Mouse (Mus musculus) monocyte, adult 5-6 weeks (primary cell): Measurements from ENCODE around the gene Mctp2. TPM values are rescaled to one million over a fixed set of nuclear protein-coding genes. Genes with fewer than 3 reads are reported as not detected.
A peak's percentile ranks its signal among the peaks of the same experiment; 100 is the strongest.
"Not testable (repeated sequence)": the region's sequence is repeated elsewhere in the genome, so short reads cannot be mapped to it uniquely, and the experiment has no call there.

Experiments used
- ATAC-seq: fragments of 153-309, 156-312 bp; replicated peaks from 2 replicates; pipeline ENCODE4 v1.8.0; 2017; ENCODE audit warnings: mild to moderate bottlenecking; ENCODE audit not compliant: low TSS enrichment, insufficient number of reproducible peaks, severe bottlenecking, poor library complexity, low FRiP score
- total RNA-seq: library from RNA; stranded (forward); fragments of 200-1000, 200-491, 200-594 nt; gene quantifications from 3 replicates; pipeline ENCODE4 v1.2.3, GENCODE M21; 2017

The Mctp2 gene
- total RNA-seq, 1 experiment from 2014 or later: 21.2 TPM

DNA sequence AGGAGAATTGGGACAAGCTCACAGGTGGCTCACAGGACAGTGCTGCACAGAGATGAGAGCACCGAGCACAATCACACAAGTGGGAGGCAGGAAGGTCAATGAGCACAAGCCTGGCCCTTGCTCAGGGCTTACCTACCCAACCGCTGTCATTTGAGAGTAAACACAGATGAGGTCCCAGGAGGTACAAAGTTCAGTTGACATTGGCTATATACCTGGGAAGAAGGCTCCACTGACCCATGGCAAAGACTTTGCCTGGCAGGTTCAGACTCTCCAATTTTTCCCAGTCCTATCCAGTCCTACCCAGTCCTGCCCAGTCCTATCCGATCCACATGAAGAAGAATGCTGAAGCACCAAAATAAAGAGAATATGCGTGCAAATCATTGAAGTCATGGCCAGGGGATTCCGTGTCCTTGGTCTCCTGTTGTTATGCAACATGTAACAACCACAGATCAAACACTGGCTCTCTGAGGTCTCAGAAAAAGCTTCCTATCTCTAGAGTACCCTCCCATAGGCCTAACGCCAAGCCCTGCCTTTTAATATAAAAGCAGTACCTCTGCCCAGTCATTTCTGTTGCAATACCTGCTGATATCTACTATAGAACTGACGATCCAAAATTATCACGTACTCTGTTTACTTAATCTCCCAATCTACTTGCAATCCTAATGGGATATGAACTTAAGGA, 14.0 kb downstream of the Mctp2 start:
- no peak for ATAC-seq

DNA sequence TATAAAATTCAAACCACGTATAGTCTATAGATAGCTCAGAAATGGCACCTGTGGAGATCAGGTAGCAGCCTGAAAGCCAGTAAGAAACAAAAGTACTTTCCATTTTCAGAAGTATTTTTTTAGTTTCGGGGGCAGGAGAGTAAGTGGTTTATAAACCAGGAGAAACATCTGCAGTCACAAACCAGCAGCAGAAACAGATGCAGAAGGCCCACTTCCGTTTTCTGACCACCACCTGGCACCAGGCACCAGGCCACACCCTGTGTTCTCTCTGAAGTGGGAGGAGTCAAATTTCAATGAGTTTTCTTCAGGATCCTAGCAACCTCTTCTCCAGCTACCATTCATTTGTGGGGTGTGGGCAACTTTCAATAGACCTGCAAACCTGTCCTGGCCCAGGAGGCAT, 25.7 kb downstream of the Mctp2 start:
- ATAC-seq: peak; percentile 75

DNA sequence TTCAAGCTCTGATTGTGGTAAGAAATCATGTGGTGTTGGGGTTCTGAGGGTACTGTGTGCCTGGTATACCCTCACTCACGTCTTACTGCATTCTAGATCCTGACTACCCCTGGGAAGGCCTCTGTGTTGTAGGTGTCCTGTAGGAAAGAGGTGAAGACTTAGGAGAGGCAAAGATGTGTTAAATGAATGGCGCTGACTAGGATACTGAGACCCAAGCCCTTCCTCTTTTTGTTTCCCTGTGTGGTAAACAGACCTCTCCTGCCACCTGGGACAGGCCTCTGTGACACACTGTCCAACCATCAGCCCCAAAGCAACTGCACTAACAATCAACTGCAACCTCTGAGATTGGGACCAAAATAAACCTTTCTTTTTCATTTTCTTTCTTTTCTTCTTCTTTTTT, 28.0 kb downstream of the Mctp2 start:
- ATAC-seq: peak; percentile 47; the same call in 1 of the 2 replicates

DNA sequence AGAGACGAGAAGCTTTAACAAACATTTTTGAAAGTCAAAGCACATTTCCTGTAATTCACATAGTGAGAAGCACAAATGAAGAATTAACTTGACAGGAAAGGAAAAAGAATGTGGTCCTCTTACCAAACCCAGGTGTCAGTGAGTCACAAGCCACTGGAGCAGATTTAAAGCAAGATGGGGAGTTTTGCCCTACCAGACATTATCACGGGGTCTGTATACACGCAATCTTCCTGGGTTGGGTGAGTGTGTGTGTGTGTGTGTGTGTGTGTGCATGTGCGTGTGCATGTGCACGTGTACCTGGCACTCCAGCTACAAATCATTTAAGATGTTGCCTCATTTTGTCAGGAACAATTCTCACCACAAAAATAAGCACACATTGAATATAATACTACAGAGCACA, 30.9 kb downstream of the Mctp2 start:
- 0 out of 2 replicates have a peak, but pooled peaks have one; percentile 66 for ATAC-seq

DNA sequence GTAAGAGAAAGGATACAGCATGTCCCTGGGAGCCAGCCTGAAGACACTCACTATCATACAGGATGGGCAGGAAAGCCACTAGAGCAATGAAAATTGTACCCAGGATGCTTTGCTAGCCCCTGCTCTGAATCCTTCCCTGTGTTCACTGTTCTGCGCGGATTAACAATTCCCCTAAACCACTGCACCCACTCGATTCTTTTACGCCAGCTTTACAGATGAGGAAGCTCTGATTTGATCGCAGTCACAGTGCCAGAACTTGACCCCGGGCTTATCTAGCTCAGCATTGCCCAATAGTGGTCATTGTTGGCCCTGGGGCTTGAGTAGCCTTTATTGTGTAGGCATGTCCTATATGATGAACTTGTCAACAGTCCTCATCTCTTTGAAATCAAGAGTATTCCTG, 34.9 kb downstream of the Mctp2 start:
- no peak for ATAC-seq

DNA sequence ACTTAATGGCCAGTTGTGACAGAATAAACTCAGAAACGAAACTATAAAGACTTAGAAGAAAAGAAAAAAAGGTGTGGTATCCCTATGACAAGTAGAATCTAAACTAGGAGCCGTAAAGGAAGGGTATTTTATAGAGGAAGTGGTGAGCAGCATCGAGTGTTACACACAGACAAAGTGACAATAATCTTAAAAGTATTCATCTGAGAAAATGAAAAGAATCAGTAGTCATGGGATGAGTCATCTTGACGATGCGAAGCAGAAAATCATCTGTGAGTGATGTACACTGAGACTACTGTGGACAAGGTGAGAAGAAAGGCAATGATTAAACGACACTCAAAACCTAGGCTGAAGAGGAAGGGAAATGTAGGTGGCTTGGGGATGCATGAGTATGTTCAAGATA, 36.4 kb downstream of the Mctp2 start:
- peak; percentile 53 for ATAC-seq

DNA sequence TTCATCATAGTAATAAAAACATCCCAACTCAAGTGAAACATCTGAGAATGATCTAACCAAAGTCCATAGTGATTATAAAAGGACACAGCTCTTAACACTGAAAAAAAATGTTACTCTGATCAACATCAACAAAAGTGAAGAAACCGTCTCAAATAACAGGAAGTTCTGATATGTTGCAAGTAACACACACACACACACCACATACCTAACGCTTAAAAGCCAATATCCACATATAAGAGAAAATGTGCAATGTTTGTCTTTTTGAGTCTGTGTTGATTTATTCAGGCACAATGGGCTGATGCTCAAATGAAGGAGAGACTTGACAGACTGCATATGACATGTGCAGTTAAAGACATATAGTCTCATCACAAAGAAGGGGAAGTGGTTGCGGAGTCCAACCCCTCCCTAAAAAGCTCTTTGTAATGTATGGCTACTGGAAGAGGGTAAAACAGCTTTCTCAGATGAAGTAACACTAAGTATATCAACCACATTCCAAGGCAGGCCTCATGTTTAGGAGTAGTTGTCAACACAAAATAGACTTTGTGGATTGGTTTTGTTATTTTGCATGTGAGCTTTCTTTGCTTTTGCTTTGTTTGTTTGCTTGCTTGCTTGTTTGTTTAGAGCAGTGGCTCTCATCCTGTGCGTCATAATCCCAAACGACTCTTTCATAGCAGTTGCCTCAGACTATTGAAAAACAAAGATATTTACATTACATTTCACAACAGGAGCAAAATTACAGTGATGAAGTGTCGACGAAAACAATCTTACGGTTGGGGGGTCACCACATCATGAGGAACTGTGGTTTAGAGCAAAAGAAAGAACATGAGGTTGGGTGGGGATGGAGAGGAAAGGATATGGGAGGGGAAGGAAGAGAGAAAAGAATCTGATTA, 45.4 kb downstream of the Mctp2 start:
- ATAC-seq: peak; percentile 79

DNA sequence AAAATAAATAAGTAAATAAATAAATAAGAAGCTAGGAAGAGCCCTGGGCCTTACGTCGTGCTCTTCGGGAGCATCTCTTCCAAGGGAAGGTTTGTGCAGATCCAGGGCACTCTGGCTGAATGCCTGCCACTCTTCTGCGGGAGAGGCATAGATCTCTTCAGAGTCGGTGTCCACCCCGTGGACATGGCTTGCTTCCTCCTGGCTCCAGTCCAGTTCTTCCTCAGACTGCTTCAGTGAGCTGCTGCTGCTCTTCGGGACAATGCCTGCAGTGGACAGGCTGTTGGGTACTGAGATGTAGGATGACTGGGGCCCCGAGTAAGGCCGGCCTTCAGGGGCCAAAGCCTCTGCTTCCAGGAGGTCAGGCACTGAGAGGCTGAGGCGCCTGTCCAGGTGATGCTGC, 47.4 kb downstream of the Mctp2 start:
- ATAC-seq: no peak

DNA sequence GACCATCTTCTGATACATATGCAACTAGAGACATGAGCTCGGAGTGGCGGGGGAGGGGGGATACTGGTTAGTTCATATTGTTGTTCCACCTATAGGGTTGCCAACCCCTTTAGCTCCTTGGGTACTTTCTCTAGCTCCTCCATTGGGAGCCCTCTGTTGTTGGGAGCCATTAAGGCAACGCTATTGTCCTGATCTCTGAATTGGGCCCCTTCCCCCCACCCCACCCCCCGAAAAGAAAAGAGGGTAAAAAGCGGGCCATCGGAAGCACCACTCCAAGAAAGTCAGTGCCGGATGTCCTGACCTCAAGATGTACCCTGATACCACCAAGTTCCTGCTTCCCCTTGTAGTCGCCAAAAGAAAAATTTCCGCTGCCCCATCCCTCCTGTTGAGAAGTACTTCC, 56.1 kb downstream of the Mctp2 start:
- ATAC-seq: not testable (repeated sequence)

DNA sequence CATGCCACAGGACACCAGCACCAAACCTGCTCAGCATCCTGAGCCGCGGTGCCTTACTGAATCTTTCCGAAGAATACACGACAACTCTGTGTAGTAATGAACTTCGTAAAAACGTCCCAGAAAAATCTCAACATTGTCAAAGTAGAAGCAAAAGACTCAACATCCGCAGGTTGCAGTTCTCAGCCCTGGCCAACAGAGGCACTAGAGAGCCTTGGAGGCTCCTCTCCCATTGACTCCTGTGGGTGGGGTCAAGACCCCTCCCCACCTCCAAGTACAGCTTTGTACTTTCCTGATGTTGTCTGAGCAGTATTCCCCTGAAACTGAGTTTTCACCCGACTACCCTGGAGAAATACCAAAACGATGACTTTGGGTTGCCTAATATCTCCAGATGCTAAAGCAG, 65.1 kb downstream of the Mctp2 start:
- ATAC-seq: no peak

DNA sequence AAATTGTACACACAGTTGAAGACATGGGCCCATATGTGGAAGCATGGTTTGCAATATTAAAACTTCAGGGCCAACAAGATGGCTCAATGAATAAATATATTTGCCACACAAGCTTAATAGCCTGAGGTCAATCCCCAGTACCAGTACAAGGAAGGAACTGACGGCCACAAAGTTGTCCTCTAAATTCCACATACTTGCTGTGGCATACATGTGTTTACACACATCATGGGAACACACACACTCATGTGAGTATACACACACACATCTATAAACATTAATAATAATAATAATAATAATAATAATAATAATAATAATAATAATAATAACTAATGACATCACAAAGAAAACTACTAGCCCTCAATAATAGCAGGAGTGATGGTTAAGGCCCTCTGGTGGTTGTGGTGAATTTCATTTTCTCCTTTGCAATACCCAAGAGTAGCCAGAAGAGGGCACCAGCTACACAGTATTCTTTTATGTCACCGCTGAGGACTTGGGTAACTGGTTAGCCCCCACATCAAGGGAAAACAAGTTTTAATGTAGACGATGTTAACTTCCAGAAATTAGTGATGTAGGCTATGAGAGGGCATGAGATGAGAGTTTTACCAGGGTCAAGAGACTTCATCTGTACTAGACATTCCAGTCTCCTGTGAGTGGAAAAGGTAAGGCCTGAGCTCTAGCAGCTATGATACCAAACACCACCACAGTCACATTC, 66.5 kb downstream of the Mctp2 start:
- ATAC-seq: peak; percentile 81

DNA sequence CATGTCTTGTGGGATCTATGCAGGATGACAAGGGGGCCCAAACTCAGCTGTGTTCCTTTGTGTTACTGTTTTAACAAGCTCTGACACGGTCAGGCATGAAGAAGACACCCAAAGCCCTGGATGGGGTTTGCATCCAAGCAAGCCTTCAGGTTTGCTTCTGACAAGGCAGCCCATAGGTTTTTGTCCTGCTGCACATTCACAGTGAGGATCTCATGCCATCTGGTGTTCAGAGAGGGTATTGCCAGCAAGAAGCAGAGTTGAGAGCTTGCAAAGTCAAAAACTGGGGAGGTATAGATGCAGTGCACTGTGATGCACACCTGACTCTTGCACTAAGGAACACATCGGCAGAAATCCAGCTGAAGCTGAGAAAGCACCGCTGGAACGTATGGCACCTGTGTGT, 67.8 kb downstream of the Mctp2 start:
- peak; percentile 57; the same call in 1 of the 2 replicates for ATAC-seq

DNA sequence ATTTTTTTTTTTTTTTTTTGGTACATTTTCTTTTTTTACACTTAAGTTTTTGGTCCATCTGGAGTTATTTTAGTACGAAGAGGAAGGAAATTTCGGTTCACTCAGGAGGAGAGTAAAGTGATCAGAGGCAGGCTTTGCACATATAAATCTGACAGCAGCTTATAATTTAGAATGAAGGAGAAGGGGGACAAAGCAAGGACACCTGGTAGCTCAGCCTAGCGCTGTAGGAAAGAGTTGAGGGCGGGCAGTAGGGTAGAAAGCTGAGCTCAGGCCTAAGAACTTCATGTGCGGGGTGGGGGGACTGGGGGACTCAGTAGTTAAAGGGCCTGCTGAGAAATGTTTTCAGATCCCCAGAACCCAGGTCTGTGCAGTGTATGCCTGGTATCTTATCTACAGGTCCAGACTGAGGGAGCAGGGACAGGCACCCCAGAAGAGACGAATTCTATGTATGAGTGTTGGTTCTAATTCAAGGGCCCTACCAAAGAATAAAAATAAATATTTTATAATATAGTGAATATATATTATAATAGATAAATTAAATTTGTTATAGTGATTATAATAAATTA, 71.9 kb downstream of the Mctp2 start:
- no peak for ATAC-seq

DNA sequence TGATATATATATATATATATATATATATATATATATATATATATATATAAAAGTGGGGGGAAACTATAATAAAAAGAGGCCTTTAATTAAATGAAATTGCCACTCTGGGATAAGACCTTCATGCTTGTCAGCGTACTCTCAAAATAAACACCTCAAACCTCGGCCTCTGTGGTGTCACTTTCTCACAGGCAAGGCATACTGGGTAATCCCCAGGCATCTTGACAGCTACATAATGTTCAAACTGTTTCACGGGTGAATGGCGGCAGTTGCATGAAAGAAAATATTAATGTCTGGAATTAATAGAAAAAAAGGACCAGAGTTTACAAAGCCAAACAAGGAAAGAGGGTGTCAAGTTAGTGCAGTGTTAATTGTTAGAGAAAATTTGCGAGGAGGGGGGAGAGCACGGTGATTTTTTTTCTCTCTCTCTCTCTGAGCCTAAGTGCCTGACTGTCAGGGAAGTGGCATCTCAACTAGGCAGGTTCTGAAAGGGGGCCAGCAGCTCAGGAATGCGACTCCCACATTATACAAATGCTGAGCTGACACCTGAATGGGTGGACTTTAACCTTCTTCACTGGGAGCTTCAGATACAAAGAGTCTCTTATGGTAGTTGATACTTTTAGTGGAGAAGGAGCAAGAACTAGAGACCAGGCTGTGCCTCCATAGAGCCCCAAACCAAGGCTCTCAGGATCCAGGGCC, 75.1 kb downstream of the Mctp2 start:
- ATAC-seq: no peak

DNA sequence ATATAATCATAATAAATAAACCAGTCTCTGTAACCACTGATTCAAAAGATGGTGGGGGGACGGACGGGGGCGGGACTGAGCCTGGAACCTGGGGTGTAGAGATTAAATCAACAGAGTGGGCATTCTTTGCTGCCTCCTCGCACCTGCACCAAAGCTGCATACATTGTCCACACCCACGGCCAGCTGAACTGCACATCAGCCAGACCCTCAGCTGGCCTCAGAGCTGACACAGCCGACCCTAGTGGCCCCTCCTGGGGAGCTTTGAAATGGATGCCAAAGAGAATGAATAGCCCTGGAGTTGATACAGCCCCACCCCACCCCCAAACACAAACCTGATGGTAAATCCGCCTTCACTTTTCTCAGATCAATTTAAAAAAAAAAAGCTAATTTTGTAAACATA, 76.5 kb downstream of the Mctp2 start:
- no peak for ATAC-seq

DNA sequence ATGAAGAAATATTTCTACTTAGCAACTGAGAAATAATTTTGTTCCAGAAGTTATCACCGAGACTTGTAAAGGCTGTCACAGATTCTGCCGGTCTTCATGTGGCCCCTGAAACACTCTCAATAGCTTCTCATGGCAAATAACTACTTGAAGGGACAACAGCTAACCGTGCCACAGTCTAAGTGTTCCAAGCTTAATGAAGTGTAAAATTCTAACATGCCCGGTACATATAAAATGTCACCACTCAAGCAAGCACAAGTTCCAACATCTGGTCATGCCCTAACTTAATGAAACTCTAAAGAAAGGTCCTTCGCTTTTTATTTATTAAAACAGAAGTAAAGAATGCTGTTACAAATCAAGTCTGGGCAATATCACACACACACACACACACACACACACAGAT, 82.8 kb downstream of the Mctp2 start:
- no peak for ATAC-seq

DNA sequence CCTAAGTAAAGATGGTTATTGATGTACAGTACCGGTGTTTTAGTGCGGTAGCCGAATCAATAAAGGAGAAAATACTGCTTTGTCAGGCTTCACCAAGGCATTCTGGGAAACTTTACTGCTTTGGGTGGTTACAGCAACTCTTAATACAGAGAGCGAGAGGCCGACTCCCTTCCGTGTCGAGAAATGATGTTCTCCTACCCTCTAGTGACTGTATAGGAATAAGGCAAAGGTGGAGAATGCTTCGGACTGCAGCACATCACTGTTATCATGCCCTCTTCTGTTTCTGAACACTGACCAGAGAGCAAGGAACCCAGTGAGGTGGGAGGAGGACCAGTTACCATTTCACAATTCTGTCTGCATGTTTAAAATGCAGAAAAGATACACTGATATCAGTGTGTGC, 83.9 kb downstream of the Mctp2 start:
- no peak for ATAC-seq

DNA sequence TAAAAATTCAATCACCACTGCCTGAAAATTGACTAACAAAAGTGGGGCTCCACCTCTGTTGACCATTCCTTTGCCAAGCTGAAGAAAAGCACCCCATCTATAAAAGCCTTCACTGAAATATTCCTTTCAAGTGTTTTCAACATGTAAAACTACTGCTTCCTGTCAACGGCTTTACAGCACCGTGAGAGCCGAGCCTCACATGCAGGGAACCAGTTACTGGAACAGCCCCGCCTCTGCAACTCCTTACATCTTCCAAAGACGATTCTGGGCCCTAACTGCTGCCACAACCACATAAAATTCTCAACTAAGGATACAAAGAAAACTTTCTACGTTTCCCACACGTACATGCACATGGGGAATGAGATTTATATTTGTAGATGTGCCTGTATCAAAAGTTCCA, 88.4 kb downstream of the Mctp2 start:
- ATAC-seq: no peak
